Mouse (Mus musculus) urinary bladder, postnatal 4 days (tissue): ENCODE data around the gene Tiam1.
A peak's percentile ranks its signal among the peaks of the same experiment; 100 is the strongest.

Experiments used
- DNase-seq, 2 experiments: peaks; one replicate each; pipeline ENCODE4 v3.0.0; 2021 to 2022; ENCODE audit warnings: low spot score in 2 of 2

The Tiam1 gene

GRCm38 (mm10) chr16:90143760-90144516, at the start of gene Tiam1:
TSS of gene Tiam1 (minus strand) at chr16:90143769.
- DNase-seq: peak; percentile 95 to 96

- DNase-seq: no peak
Measured at GRCm38 (mm10) chr16:90191289-90191688, 47.7 kb upstream of the Tiam1 start.

GRCm38 (mm10) chr16:90187453-90187852, 43.9 kb upstream of the Tiam1 start:
- DNase-seq: no peak

GRCm38 (mm10) chr16:90185928-90186588, 42.5 kb upstream of the Tiam1 start:
- DNase-seq: peak; percentile 52 to 84

GRCm38 (mm10) chr16:90184135-90184534, 40.6 kb upstream of the Tiam1 start:
- DNase-seq: no peak

GRCm38 (mm10) chr16:90181673-90182072, 38.1 kb upstream of the Tiam1 start:
- no peak for DNase-seq

- DNase-seq: no peak
Measured at GRCm38 (mm10) chr16:90180975-90181374, 37.4 kb upstream of the Tiam1 start.

GRCm38 (mm10) chr16:90179892-90180291, 36.3 kb upstream of the Tiam1 start:
- no peak for DNase-seq

- no peak for DNase-seq
Measured at GRCm38 (mm10) chr16:90178404-90178803, 34.8 kb upstream of the Tiam1 start.

- DNase-seq: no peak
Measured at GRCm38 (mm10) chr16:90177425-90177824, 33.9 kb upstream of the Tiam1 start.

GRCm38 (mm10) chr16:90176472-90176871, 32.9 kb upstream of the Tiam1 start:
- no peak for DNase-seq

GRCm38 (mm10) chr16:90171416-90171815, 27.8 kb upstream of the Tiam1 start:
- DNase-seq: no peak

- DNase-seq: no peak
Measured at GRCm38 (mm10) chr16:90170676-90171075, 27.1 kb upstream of the Tiam1 start.

- DNase-seq: no peak
Measured at GRCm38 (mm10) chr16:90169863-90170630, 26.5 kb upstream of the Tiam1 start.

GRCm38 (mm10) chr16:90167646-90168045, 24.1 kb upstream of the Tiam1 start:
- DNase-seq: peak; percentile 63 to 80

- DNase-seq: no peak
Measured at GRCm38 (mm10) chr16:90165435-90165834, 21.9 kb upstream of the Tiam1 start.

- no peak for DNase-seq
Measured at GRCm38 (mm10) chr16:90164942-90165341, 21.4 kb upstream of the Tiam1 start.

- no peak for DNase-seq
Measured at GRCm38 (mm10) chr16:90155080-90155479, 11.5 kb upstream of the Tiam1 start.

- DNase-seq: no peak
Measured at GRCm38 (mm10) chr16:90150820-90151219, 7.3 kb upstream of the Tiam1 start.

- no peak for DNase-seq
Measured at GRCm38 (mm10) chr16:90150126-90150525, 6.6 kb upstream of the Tiam1 start.

- DNase-seq: no peak
Measured at GRCm38 (mm10) chr16:90149335-90149734, 5.8 kb upstream of the Tiam1 start.

- no peak for DNase-seq
Measured at GRCm38 (mm10) chr16:90145244-90145643, 1.7 kb upstream of the Tiam1 start.
